Mouse (Mus musculus): Measurements from ENCODE around the gene Eif2b4.

Gene Eif2b4

DNA sequence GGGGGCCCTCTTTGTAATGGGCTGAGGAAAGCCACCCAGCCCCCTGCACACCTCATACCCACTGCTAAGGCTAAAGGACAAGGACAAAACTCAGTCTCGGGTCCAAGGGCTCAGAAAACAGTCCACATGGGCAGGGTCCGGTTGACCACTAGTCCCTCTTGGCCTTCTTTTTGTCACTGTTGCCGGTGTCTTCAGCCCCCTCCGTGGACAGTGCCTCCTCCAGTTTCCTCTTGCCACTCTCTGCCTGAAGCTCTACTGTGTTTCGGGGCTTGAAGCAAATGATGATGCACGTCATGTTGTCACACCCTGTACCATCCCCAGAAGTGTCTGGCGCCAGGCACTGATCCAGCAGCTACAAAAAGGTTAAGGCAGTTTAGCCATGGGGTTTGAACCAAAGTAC is 9.7 kb upstream of the Eif2b4 start:
- no peak for TF ChIP-seq GATA4 (IDR thresholded peaks at IDR 0.05; ENCODE audit: insufficient replicate concordance, low read length)

DNA sequence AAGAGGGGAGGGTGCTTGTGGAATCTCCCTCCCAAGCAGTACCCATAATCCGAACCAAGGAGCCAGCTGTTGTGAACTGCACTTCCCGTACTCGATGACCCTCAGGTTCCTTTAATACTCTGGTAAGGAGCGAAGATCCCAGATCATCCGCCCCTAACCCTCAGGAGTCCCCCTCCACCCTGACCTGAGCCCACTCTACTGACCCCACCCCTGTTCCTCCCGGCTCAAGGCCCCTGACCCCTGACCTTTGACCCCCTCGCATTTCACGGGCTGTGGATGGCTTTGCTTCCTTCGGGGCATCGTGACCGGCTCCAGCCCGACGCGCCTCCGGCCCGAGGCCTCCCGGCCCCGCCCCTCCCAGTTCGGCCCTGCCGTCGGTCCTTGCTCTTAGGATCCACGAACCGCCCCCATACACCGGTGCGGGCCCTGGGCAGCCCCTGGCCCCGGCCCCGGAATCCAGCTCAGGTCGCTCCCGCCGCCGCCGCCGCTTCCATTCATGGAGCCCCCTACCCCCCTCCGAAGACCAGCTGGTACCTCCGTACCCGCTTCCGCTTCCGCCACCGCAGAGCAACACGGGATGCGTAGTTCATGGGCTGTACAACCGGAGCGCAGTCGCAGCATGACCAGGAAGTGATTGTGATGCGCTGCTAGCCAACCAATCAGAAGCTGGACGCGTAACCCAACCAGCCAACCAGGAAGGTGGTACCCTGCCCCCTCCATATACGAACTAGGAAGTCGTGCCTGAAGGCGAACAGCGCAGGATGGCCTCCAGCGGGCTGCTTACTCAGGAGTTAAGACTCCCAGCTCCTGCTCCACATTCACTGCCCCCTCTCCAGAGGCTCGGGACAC is 8.7 kb upstream of the Eif2b4 start, which contains the start of gene Zfp513:
Gene Zfp513 (minus strand): TSS at position 562 of the 849 bp plus-strand sequence.
- TF ChIP-seq GATA4 (IDR thresholded peaks at IDR 0.05; ENCODE audit: insufficient replicate concordance, low read length), result no peak

DNA sequence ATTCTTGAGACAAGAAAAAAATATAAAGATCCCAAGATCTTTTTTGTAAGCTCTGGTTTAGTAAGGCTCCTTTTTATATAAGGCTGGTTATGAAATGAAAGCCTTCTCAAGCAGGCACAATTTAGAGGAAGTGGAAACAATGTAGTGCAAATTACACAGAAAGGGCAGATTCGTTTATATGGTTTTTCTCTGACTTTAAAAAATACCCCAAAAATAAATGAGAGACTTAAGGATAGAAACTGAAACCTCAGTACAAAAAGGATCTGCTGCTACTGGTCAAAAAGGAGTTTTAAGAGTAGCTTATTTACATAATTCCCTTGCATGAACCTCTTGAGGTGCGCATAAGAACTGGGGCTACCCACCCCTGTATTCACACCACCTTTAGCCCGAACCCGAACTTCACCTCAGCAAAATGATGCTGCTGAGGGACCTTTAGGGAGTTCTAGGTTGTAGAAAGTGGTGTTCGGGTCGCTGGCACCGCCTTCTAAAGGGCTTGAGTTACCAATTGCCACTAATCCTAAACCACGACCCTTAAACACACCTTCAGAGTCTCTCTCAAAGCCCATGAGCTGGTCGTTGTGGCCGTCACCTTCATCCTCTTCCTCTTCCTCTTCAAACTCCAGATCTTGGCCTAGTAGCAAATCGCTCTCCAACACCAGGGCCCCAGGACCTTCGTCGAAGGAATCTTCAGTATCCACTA is 8.0 kb upstream of the Eif2b4 start:
- TF ChIP-seq GATA4 (IDR thresholded peaks at IDR 0.05; ENCODE audit: insufficient replicate concordance, low read length), result no peak

DNA sequence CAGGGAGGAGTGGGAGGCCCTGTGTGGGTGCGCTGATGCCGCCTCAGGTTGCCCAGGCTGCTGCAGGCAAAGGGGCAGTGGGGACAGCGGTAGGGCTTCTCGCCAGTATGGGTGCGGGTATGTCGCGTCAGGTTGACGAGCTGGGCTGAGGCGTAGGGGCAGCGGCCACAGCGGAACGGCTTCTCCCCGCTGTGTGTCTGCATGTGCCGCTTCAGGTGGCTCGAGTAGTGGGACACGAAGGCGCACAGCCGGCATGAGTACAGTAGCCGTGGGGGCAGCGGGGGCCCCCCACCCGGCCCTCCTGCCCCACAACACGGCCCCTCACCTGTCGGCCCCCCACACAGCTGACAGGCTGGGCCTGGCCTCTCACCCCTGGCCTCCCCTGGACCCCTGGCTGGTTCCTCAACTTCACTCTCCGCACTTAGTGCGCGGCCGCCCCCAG is 7.1 kb upstream of the Eif2b4 start:
- TF ChIP-seq GATA4 (IDR thresholded peaks at IDR 0.05; ENCODE audit: insufficient replicate concordance, low read length), result no peak

DNA sequence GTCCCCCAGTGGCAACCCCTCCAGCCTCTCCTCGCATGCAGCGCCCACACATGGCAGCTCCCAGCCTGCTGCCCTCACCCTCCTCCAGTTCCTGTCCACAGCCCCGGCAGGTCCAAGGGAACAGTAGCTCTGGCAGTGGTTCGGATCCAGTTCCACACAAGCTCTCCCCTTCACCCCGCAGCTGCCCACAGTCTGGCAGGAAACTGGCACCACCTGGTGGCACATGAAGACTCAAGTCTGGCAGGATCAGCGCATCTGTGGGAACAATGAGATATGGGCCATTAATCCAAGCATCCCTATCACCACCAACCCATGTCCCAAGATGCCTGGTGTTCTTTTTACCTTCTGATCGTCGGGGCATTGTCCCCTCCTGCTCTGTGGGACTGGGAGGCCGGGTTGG is 6.7 kb upstream of the Eif2b4 start:
- no peak for TF ChIP-seq GATA4 (IDR thresholded peaks at IDR 0.05; ENCODE audit: insufficient replicate concordance, low read length)

DNA sequence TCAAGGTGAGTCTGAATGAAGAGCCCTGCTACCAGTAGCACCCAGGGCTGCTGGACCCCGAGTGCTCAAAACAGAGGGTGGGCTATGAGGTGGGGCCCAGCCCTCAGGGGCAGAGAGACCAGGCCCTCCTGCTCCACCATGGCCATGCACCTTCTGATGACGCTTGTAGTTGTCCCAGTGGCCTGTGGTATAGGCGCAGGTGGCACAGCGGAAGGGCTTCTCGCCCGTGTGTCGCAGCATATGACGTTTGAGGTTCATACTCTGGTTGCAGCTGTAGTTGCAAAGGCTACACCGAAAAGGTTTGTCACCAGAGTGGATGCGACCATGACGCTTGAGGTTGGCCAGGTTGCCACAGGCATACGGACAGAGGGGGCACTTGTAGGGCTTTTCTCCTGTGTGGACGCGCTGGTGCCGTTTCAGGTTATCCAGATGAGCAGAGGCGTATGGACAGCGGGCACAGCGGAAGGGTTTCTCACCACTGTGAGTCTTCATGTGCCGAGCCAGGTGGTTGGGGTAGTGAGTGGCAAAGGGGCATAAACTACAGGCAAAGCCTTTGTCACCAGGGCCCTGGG is 6.2 kb upstream of the Eif2b4 start:
- TF ChIP-seq GATA4 (IDR thresholded peaks at IDR 0.05; ENCODE audit: insufficient replicate concordance, low read length), result no peak

DNA sequence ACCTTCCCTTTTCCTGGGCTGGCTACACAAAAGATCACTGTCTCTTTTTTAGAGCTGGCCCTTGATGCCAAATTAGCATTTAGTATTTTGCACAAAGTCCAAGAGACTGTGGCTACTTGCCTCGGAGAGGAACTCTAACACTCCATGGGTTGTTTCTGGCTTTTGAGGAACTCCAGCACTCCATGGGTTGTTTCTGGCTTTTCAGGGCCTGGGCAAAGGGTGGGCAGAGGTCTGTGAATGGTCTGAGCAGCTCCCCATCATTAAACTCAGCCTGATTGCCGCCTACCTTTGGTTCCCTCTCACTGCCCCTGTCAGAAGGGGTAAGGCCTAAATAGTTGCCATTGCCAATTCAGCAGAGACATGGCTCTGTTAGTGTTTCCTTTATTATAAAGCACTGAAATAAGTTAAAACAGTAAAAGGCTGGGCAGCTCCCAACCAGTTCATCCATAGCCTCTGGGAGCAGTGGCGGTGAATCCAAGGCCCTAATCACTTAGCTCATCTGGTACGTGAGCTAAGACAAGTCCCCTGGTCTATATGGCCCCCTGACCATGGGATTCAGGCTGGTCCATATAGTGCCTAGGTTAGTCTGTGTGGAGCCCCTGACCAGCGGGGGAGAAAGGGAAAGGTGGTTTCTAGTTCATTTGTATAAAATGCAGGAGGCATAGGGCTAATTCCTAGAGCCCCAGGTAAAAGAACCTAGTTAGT is 5.5 kb upstream of the Eif2b4 start:
- TF ChIP-seq GATA4 (IDR thresholded peaks at IDR 0.05; ENCODE audit: insufficient replicate concordance, low read length), result no peak

DNA sequence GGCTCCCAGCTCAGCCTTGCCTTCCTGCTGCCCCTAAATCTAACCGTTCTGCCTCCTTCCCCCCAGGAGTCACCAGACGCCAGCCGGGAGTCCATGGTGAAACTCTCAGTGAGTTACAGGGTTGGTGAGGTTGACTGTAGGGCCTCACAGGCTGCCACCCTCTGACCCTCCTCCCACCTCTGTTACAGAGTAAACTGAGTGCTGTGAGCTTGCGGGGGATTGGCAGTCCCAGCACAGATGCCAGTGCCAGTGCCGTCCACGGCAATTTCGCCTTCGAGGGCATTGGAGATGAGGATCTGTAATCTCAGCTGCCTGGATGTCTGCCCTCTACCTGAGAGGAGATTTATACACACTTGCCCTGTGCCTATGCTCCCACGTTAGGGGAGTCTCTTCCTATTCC is 4.9 kb upstream of the Eif2b4 start:
- TF ChIP-seq GATA4 (IDR thresholded peaks at IDR 0.05; ENCODE audit: insufficient replicate concordance, low read length), result no peak

DNA sequence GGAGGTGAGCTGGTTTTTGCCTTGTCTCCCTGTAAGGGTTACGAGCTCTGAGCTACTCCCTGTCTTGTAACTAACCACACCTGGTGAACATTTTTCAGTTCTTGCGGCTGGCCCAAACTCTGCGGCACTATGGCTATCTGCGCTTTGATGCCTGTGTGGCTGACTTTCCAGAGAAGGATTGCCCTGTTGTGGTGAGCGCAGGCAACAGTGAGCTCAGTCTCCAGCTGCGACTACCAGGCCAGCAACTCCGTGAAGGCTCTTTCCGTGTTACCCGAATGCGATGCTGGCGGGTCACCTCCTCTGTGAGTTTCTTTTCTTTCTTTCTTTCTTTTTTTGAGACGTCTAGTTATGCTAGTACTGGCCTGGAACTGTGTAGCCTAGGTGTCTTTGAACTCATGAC is 3.8 kb upstream of the Eif2b4 start:
- no peak for TF ChIP-seq GATA4 (IDR thresholded peaks at IDR 0.05; ENCODE audit: insufficient replicate concordance, low read length)

DNA sequence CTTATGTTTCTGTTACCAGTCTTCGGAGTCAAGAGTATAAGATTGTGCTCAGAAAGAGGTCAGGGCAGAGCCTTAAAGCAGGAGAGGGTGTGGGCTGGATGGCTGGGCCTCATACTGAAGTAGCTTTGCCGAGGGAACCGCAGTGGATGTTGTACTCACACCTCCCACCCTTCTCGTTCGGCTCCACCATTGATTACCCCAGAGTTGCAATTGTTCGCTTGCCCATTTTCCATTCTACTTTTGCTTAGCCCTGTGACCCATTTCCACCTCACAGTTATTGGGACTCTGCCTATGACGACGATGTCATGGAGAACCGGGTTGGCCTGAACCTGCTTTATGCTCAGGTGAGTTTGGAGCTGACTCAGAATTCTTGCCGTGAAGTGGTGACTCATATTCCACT is 3.0 kb upstream of the Eif2b4 start:
- no peak for TF ChIP-seq GATA4 (IDR thresholded peaks at IDR 0.05; ENCODE audit: insufficient replicate concordance, low read length)

DNA sequence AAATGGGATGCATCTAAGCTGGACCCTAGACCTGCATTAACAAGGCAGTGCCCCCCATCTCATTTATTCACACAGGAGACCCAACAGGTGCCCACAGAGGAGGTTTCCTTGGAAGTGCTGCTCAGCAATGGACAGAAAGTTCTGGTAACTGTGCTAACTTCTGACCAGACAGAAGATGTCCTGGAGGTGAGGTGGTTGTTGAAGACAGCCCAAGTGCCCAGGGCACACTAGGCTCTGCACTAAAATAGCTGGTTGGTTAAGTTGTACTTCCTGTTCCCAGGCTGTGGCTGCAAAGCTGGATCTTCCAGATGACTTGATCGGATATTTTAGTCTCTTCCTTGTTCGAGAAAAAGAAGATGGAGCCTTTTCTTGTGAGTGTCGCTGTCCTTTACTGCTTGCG is 2.4 kb upstream of the Eif2b4 start:
- TF ChIP-seq GATA4 (IDR thresholded peaks at IDR 0.05; ENCODE audit: insufficient replicate concordance, low read length), result no peak

DNA sequence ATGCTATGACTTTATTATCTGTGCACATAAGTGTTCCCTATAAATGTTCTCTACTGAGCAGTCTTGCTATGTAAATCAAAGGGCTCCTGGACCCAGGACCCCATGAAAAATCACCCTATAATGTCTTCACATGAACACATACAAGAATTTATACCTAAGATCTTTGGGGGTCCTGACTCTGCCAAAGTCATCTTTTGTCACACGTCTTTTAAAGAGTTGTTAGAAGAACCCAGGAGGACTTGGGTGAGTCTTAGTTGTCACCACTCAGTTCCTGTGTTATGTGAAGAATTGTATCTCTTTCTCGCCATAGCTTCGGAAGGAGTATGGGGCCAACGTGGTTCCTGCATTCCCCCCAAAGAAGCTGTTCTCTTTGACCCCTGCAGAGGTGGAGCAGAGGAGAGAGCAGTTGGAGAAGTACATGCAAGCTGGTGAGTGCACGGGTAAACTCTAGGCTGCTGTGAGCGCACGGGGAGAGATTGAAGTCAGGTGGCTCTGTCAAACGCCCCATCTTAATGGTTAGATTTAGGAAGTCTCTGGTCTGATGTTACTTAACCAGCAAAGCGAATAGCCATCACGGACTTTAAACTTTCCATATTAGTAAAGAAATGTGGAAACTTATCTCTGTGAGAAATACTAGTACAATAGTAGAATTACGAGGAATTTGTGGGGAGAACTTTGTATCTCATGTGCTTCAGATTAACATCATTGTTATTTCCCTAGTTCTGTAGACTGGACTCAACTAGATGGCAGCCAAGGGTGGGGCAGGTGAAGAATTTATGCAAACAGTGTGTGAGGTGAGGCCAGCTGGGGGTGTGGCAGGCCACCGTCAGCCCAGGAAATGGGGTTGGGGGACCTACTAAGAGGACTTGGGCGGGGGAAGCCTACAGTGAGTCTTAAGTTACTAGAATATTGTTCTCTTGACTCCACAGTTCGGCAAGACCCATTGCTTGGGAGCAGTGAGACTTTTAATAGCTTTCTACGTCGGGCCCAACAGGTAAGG is 1.6 kb upstream of the Eif2b4 start:
- TF ChIP-seq GATA4 (IDR thresholded peaks at IDR 0.05; ENCODE audit: insufficient replicate concordance, low read length), result no peak

DNA sequence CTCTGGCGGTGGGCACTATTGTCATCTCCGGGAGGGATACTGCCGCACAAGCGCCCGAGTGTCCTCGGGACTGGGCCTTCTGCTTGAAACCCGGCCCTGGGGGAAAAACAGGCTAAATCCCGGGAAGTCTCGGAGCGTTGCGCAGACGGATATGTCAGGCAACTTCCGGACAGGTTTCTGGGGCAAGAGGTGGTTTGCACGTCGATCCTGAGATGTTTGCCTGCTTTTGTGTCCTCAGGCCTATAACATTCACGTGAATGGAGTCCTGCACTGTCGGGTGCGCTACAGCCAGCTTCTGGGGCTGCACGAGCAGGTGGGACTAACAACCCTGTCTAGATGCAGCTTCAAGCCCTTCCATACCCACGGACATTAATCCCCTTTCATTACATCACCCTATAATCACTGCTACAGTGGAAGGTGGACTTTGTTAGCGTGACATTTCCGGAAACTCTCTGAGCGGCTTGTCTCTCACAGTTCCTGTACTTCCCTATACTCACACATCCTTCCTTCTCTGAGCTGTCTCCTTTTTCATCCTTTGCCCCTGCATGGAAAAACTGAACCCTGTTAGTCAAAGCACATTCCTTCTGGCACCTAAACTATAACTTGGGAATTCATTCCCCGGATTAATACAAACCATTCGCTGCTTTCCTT is 526 bp upstream of the Eif2b4 start:
- TF ChIP-seq GATA4 (IDR thresholded peaks at IDR 0.05; ENCODE audit: insufficient replicate concordance, low read length), result no peak
